Mouse (Mus musculus) limb, embryonic 14.5 days (tissue): Measurements from ENCODE around the gene Krr1. TPM values are rescaled to one million over a fixed set of nuclear protein-coding genes. Genes with fewer than 3 reads are reported as not detected.

Experiments used
- ATAC-seq: fragments of 200-750 bp; cut with Nextera tagmentation; 2 replicates; pipeline ENCODE4 v1.8.0; 2017; ENCODE audit warnings: low read depth, moderate number of reproducible peaks, moderate TSS enrichment; ENCODE audit not compliant: low FRiP score
- DNase-seq: peaks from one replicate; pipeline ENCODE4 v3.0.0-alpha.2; 2015; ENCODE audit warnings: low spot score
- H3K27ac ChIP-seq: fragments of 300-500 bp; sonication (generic); replicated peaks from 2 replicates; pipeline ENCODE4 v1.5.1; 2014; ENCODE audit warnings: low read depth, mild to moderate bottlenecking, low read length, moderate library complexity, mixed read lengths
- H3K27me3 ChIP-seq: fragments of 300-500 bp; sonication (generic); 2 replicates; pipeline ENCODE4 v1.6.1; 2014; ENCODE audit warnings: low read length, mixed read lengths; ENCODE audit not compliant: control insufficient read depth, insufficient read depth
- H3K36me3 ChIP-seq: fragments of 300-500 bp; sonication (generic); 2 replicates; pipeline ENCODE4 v1.6.1; 2014; ENCODE audit warnings: mild to moderate bottlenecking, low read length, moderate library complexity, mixed read lengths; ENCODE audit not compliant: control insufficient read depth, insufficient read depth
- H3K4me1 ChIP-seq: fragments of 300-500 bp; sonication (generic); 2 replicates; pipeline ENCODE4 v1.6.1; 2014; ENCODE audit warnings: antibody characterized with exemption, low read length, mixed read lengths; ENCODE audit not compliant: control insufficient read depth, insufficient read depth
- H3K4me2 ChIP-seq: fragments of 300-500 bp; sonication (generic); replicated peaks from 2 replicates; pipeline ENCODE4 v1.6.1; 2014; ENCODE audit warnings: low read depth, mild to moderate bottlenecking, low read length, moderate library complexity; ENCODE audit not compliant: severe bottlenecking
- H3K4me3 ChIP-seq: fragments of 300-500 bp; sonication (generic); replicated peaks from 2 replicates; pipeline ENCODE4 v1.5.1; 2014; ENCODE audit warnings: low read length
- H3K9ac ChIP-seq: fragments of 300-500 bp; sonication (generic); 2 replicates; pipeline ENCODE4 v1.6.1; 2014; ENCODE audit warnings: mild to moderate bottlenecking, low read depth, low read length, moderate library complexity; ENCODE audit not compliant: severe bottlenecking
- H3K9me3 ChIP-seq: fragments of 300-500 bp; sonication (generic); 2 replicates; pipeline ENCODE4 v1.6.1; 2016; ENCODE audit warnings: low read length; ENCODE audit not compliant: control insufficient read depth
- POLR2A ChIP-seq: fragments of 200-500 bp; IDR thresholded peaks from 2 replicates; pipeline ENCODE4 v1.8.0; 2012; ENCODE audit warnings: inconsistent platforms, mild to moderate bottlenecking, moderate library complexity, borderline replicate concordance; ENCODE audit not compliant: insufficient read depth, insufficient read length; ENCODE audit errors: extremely low read depth
- WGBS: fragments of 180-500 bp; shearing (Covaris S2); extraction: QIAGEN DNeasy Blood & Tissue Kit; methylation state at CpG from one replicate; pipeline ENCODE4 v1.1.7; 2014; 5-methylcytosine and 5-hydroxymethylcytosine counted together
- polyA plus RNA-seq, 2 experiments: library from polyadenylated mRNA; depleted of rRNA in 1 of 2; stranded (reverse) in 1 of 2; unstranded in 1 of 2; fragments of >200 nt; fragmentation: Nextera tagmentation in 1 of 2; extraction: Ambion mirVana in 1 of 2; gene quantifications; 2 replicates each; pipeline versions ENCODE4 v1.2.1 to v1.2.3; 2012 to 2014

Gene Krr1
- polyA plus RNA-seq (2012; rRNA removed), result 20.1 and 29.6 TPM in 2 replicates
- 41.3 and 43.7 TPM in 2 replicates for polyA plus RNA-seq (2014; fragmentation: Nextera tagmentation; extraction: Ambion mirVana)

DNA sequence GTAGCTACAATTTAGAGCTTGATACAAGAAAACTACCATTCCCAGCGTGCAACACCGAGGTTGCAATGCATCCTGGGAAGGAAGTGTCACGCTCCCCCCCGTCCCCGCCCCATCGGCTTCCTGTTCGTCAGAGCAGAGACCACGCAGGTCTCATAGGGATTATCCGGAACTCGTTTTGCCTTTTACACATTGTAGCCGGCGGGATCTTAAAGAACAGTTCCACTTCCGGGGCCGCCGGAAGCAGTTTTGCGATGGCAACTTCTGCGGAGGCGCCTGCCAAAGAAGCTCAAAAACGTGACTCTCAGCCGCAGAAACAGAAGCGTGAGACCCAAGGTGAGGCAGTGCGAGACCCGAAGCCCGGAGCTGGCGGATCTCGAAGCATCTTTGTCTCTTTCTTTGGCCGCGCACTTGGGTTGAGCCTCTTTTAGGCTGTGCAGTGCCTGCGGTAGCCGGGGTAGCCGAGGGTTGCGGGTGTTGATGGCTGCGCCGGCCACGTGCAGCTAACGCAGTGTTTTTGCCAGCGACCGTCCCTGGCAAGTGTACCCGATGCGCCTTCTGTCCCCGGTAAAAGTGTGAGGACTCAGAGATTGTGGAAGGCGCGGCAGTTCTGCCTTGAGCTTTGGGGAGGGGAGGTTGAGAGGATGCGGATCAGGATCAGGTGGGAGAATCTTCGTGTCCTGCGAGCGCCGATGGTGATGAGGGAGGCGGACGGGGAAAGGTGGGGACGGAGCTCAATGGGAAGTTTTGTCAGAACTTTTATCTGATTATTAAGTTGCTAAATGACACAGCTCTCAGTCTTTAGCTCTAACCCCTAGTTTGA lies at the start of gene Krr1:
Gene Krr1 (plus strand): TSS at position 123 of the 820 bp plus-strand sequence.
- no peaks in the 10 kb centered on the region for H3K27me3 ChIP-seq
- H3K9ac ChIP-seq, result peak within 1 kb of the TSS; percentile 77
- peak; percentile 64; the same call in 1 of the 2 replicates for TF ChIP-seq POLR2A
- WGBS, result under 1% methylated on average over 51 of the region's 51 CpGs
- peaks cover 20% of the 10 kb centered on the region for H3K36me3 ChIP-seq
- no peaks in the 10 kb centered on the region for H3K9me3 ChIP-seq
- DNase-seq (peak; percentile 98), ATAC-seq (peak; percentile 97)
- peak within 1 kb of the TSS; percentile 71 for H3K4me3 ChIP-seq
- H3K27ac ChIP-seq, result peak within 1 kb of the TSS; percentile 56; the same call in 1 of the 2 replicates
- H3K4me2 ChIP-seq, result peak within 1 kb of the TSS; percentile 66
- peaks cover 3% of the 10 kb centered on the region for H3K4me1 ChIP-seq

DNA sequence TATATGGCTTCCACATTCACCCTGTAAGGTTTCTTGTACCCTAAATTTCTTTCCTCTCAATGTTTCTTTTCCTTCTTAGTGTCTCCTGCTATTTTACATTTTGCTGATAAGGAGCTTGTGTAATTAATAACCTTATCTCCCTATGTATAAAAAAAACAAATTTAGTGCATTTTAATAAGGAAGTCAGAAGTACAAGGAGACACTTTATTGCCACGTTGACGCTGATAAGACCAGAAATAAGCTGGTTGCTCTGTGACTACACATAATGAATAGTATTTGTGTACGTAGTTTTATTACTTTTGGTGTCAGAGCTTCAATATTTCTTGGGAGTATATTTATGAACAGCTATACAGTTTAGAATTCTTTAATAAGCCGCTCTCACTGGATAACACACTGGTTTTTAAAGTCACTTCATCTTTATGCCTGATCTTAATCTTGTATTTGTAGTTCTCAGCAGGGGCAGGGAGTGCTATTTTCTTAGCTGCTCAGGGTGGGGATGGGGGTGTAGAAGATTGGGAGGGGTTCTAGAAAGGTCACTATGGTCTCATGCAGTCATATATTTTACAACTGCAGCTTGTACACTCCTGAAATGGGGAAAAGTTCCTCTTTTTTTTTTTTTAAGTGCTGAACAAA lies 48.8 kb upstream of the Krr1 start:
- WGBS, result 68% methylated on average over 4 of the region's 4 CpGs
- H3K9me3 ChIP-seq, result no peaks in the 10 kb centered on the region
- no peak overlapping the region for H3K4me2 ChIP-seq
- DNase-seq (no peak), ATAC-seq (no peak)
- peaks cover 13% of the 10 kb centered on the region for H3K4me1 ChIP-seq
- no peak overlapping the region for H3K27ac ChIP-seq
- H3K9ac ChIP-seq, result no peak overlapping the region
- no peak overlapping the region for H3K4me3 ChIP-seq
- no peak for TF ChIP-seq POLR2A
- H3K27me3 ChIP-seq, result no peaks in the 10 kb centered on the region
- no peaks in the 10 kb centered on the region for H3K36me3 ChIP-seq

DNA sequence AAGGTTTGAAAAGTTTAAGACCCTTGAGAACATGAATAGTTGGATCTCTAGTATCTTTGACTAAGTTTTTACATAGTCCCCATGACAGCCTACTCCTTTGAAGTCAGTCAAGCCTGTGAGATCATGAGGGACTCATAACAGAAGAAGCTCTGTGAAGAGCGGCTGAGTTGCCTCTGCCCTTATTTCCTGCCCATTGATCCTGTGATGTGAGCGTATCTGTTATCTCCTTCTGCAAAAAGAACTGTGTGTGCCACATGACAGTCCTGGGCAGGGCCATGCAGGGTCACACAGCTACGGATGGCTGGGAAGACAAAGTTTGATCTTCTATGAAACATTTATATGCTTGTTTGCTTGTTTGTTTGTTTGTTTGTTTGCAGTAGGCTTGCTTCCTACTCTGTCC lies 48.3 kb upstream of the Krr1 start:
- Histone ChIP-seq H3K4me3 (no peak overlapping the region), H3K27me3 (no peaks in the 10 kb centered on the region), H3K9me3 (no peaks in the 10 kb centered on the region), H3K36me3 (no peaks in the 10 kb centered on the region), H3K9ac (no peak overlapping the region), H3K4me1 (peaks cover 15% of the 10 kb centered on the region), H3K27ac (no peak overlapping the region), H3K4me2 (no peak overlapping the region)
- WGBS, result 70% methylated on average over 3 of the region's 3 CpGs
- DNase-seq (no peak), ATAC-seq (no peak)
- no peak for TF ChIP-seq POLR2A

DNA sequence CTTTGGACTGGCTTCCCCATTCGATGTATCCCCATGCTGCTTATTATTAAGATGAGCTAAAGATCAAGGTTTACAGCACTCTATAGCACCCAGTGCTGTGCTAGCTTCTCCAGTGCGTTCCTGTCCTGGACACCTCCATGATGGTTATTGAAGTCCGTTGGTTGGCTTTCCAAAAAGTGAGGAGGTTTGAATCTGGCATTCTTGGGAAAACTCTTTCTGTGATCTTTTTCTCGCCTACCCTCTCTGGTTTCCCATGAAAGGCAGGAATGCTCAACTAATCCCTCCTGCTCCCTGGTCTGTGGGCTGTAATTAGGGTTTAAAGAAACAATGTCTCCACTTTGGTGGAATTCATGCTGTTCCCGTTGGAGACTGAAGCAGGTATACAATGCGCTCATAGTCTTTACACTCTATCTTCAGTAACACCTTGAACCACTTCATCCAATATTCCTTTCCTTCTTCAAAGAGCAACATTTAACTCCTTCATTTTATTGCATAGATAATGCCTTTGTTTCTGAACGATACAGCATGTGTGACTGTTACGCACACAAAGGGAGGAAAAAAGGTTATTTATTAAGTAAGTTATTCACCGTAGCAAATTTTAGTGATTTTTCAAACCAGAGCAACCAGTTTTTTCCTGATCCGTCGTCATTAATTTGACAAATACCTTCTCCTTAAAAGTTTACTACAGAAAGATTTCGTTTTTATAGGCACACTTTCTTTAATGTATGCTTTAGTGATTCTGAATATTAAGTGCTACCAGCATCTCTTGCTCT lies 47.6 kb upstream of the Krr1 start:
- no peak overlapping the region; the same call in 1 of the 2 replicates for H3K27ac ChIP-seq
- H3K4me2 ChIP-seq, result peak overlapping the region; percentile 30
- H3K36me3 ChIP-seq, result no peaks in the 10 kb centered on the region
- no peak overlapping the region for H3K9ac ChIP-seq
- no peaks in the 10 kb centered on the region for H3K27me3 ChIP-seq
- TF ChIP-seq POLR2A, result no peak
- peaks cover 15% of the 10 kb centered on the region for H3K4me1 ChIP-seq
- H3K4me3 ChIP-seq, result no peak overlapping the region; the same call in 1 of the 2 replicates
- no peaks in the 10 kb centered on the region for H3K9me3 ChIP-seq
- no peak; the same call in 1 of the 2 replicates for ATAC-seq
- 21% methylated on average over 12 of the region's 12 CpGs for WGBS
- DNase-seq, result no peak

DNA sequence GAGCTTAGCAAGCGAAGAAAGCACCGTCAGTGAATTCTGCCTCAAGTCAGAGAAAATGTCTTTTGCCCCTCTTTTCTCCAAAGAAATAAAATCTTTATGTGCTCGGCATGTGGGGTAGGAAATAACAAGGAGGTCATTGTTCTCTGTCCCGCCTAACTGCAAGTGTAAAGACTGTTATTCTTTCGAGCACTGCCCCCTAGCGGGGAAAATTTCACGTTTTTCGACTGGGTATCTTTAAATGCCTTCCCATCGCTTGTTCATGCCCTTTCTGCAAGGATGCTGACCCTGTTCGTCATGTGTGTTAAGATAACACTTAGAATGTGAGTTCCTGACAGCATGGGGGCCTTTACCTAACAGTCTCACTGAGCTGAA lies 47.0 kb upstream of the Krr1 start:
- H3K4me3 ChIP-seq, result no peak overlapping the region; the same call in 1 of the 2 replicates
- H3K9me3 ChIP-seq, result no peaks in the 10 kb centered on the region
- H3K27ac ChIP-seq, result no peak overlapping the region; the same call in 1 of the 2 replicates
- H3K4me1 ChIP-seq, result peaks cover 15% of the 10 kb centered on the region
- no peaks in the 10 kb centered on the region for H3K27me3 ChIP-seq
- 2% methylated on average over 10 of the region's 10 CpGs for WGBS
- TF ChIP-seq POLR2A, result no peak
- ATAC-seq (peak; percentile 87), DNase-seq (peak; percentile 97)
- H3K36me3 ChIP-seq, result no peaks in the 10 kb centered on the region
- H3K9ac ChIP-seq, result no peak overlapping the region
- peak overlapping the region; percentile 30 for H3K4me2 ChIP-seq
